Mouse (Mus musculus): ENCODE results near the gene Rab31. TPM values are rescaled to one million over a fixed set of nuclear protein-coding genes. Genes with fewer than 3 reads are reported as not detected.
"Not testable (repeated sequence)": the region's sequence is repeated elsewhere in the genome, so short reads cannot be mapped to it uniquely, and the experiment has no call there.

Gene Rab31
- total RNA-seq, 2 experiments from 2014 or later: 49.8 to 52.1 TPM

DNA sequence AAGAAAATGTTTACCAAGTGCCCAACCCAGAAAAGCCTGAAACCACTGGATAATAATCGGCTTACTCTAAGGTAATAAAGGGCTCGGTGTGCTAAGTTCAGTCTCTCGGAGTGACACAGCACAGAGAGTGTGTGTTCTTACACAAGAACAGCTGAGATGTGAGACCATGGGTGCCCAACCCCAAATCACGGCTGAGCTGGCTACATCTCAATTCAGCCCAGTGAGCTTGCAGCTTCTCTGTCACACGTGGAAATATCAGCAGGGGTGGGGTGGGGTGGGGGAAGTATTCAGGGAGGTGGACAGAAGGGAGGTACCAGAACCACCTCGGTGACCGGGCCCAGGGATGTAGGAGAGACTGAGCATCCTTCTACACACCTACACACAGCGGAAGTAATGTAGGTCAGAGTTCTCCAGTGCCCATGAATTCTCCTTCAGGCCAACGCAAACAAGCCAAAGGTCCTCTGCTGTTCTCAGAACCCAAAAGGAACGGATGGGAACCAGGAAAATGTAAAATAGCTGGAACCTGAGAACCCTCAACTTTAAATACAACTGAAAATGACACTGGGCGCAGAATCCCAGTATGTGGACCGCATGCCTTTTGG is 106.7 kb downstream of the Rab31 start:
- no peak for DNase-seq

DNA sequence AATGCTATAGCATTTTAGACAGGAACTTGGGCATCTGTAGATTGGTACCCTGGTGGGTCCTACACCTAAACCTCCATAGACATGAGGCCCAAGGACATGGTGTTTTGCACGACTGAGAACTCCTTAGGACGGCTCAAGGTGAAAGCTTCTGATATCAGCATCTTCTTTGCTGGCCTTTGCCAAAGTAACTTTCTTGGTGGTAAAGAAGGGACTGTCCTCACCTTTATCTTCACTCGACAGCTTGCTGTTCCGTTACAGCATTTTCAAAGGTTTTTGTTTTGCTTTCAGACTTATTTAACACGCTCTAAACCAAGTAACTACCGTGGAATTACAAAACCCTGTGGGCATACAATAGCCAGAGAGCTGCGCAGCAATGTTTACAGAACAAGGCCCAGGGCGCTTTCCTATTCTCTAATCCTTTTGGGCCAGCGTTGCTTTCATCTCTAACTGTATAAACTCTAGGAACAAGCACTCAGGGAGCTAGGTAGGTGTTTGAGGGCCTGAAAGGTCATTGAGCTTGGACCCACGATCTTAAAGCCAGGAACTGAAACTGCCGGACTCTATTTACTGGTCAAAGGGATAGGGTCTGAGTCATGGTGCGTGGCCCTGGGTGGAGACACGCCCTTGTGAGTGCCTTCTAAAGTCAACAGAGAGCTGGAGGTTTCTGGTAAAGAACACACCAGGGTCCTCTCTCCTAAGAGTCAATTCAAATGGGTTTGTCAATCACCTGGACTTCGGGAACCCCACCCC is 109.0 kb downstream of the Rab31 start:
- no peak for DNase-seq

DNA sequence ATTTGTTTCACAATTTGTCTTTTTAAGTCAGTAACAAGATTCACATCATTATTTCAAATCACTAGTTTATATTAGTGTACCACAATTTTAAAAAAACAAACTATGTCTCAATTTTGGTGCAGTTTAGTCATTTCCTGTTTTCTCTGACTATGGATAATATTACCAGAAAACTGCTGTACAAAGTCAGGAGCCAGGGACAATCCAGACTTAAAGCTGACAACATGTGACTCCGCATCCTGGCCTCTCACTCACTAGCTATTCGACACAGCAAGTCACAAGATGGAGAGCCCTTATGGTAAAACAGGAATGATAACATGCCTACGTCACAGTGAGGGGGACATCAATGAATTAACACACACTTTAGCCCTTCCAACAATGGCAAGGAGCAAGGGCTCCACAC is 109.9 kb downstream of the Rab31 start:
- no peak for DNase-seq

DNA sequence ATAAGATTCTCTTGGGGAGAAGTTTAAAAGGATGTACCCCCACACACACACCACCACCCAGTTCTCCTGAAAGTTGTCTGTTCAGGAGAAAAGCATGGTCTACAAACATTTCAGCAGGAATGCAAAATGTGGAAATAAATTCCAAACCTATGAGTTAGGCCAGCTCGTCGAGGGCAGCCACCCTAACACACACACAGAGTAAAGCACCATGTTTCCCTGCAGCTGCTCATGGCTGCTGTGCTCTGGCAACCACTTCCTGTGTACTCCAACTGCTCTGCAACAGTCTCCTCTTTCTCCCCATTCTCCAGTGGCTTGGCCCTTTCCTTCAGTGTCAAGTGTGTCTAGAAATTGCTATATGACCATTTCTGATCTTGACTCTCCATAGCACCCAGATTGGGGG is 114.1 kb downstream of the Rab31 start:
- no peak for DNase-seq

DNA sequence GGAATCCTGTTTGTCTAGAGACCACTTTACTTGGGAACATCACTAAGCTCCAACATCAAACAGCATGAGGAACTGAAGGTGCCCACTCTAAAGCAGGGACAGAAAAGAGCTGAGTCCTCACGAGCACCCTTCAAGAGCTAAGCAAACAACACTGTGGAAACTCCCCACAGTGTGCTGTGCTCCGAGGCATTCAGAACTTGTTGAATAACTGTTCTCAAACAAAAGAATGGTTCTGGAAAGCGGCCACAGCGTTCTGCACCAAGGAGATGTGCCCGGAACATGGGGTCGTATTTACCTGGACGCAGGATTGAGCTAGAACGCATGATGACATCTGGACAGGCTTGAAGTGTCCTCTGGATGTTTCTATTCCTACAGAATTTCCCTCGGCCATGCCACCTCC is 114.6 kb downstream of the Rab31 start:
- no peak for DNase-seq

DNA sequence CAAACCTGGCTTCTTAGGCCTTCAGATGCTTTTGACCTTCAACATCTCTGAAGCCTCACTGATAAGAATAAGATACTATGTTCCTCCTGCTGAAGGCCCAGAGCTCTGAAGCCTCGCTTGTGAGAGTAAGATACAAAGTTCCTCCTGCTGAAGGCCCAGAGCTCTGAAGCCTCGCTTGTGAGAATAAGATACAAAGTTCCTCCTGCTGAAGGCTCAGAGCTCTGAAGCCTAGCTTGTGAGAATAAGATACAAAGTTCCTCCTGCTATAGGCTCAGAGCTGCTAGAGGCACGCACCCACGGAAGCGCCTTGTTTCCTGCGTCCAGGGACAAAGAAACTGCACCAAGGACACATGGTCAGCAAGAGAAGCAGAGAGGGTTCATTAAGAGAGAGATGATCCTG is 115.8 kb downstream of the Rab31 start:
- no peak for DNase-seq

DNA sequence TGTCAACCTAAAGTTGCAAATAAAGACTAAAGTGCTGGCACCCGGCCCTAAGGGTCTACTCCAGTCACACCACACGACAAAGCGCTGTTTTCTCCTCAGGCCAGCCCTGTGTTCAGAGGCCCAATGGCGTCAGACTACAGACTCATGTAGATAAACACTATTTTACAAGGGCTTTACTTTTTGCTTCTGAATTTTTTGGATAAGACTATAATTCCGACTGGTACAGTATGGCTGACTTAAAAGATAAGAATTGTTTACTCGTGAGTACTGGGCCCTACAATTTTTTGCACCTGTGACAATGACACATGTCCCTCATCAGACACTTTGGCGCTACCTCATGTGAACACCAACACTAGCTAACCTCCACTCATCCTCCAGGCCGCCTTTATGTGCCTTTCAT is 116.5 kb downstream of the Rab31 start:
- no peak for DNase-seq

DNA sequence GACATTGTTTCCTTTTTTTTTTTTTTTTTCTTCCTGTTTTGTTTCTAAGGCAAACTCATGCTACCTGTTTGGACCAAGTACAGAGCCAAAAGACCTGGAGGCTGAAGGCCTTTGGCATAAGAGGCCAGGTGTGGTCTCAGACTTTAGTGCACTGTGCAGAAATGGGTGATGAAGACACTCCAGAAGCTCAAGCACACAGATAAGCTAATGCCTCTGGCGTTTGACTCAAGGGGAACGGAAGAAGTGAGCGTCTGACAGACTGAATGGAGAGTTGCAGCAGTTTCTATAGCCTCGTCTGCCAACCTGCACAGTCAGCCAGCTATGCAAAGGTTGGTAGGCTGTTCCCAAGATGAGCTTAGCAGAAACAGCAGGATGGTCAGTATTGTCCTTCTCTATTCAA is 116.9 kb downstream of the Rab31 start:
- DNase-seq: no peak

DNA sequence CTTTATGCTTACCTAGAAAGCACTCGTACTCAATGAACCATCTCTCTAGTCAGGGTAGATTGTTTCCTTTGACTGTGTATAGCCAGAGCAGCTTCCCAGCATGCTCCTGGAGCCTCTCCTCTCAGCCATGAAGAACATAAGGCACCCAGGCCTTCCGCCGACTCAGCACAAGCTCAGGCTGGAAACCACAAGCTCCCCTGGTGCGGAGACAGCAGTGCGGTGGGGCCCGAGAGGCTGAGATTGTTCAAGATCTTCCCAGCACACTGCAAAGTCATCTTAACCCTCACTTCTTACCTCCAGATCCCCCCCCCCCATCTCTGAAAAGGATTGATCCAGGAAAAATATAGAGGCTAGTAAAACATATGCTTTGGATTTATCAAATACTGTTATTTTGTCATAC is 122.0 kb downstream of the Rab31 start:
- no peak for DNase-seq

DNA sequence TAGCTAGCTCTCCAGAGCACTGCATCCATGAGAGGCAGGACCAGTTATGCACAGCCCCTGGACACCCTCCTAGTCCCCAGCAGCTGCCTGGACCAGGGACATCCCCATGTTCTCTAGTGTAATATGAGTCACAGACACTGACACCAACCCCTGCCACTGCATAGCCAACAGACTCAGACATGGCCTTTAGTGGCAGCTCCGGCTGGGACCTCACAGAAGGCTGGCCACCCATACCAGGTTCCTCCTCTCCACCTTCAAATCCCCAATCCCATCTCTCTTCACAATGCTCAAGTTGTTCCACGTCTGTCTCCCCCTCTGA is 123.4 kb downstream of the Rab31 start:
- no peak for DNase-seq

DNA sequence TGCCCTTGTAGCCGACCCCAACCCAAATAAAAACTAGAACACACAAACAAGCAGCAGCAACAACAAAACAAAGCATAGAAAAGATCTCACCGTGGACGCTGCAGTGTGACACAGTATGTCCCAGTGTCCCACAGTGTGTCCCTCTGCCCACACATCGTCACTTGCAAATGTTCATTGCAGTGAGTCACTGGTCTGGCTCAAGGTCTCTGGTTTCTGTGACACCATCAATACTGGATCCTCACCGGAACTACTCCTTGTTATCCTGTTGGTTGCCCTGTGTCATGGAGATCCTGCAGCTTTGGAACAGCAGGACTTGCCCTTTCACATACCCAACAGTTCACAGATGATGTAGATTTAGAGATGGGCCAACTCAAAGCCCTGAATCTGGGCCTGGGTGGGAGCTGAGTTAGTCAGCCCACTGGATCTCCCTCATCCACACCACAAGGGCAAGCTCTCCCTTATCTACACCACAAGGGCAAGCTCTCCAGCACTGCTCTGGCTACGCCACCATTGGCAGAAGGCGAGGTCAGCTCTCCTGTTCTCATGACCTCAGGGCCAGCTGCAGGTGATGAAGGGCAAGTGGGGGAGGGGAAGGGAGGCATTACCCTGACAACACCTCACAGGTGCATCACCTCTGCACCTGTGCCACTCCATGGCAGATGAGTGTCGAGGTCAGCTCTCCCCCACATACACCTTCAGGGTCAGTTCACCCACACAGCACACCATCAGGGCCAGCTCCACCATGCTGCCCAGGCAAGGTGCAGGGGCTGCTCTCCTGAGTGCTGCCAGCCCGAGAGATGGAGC is 124.0 kb downstream of the Rab31 start:
- no peak for DNase-seq

DNA sequence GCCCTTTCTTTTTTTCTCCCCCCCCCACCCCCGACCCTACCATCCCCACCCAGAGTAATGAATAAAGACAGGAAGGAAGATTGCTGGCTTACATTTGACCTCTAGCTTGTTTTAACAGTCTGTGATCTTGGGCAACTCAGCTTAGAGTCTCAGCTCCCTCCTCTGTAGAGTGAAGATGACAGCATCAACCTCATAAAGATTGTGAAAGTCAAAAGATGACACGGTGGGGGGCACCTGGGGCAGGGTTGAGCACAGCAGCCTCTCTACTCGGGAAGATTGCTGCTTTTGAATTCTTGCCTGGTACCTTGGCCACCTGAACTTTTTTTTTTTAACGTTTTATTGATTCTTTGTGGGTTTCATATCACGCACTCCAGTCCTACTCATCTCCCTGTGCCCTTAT is 124.6 kb downstream of the Rab31 start:
- no peak for DNase-seq

DNA sequence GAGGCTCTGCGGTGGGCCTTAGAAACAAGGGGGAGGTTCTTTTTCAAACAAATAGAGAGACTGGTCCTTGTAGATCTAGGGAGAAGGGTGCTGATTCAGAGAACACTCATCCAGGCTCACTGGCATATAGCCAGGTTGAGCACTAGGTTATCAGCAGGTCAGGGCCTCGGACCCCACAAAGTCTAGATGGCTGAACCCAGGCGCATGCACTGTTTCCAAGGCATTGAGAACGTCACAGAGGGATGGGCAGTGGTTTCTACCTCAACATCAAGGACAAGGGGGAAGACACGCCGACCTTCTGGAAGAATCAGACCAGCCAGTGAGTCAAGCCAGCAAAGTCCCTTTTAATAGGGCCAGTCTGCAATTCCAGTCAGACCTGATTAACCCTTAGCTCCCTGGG is 125.3 kb downstream of the Rab31 start:
- DNase-seq: no peak

DNA sequence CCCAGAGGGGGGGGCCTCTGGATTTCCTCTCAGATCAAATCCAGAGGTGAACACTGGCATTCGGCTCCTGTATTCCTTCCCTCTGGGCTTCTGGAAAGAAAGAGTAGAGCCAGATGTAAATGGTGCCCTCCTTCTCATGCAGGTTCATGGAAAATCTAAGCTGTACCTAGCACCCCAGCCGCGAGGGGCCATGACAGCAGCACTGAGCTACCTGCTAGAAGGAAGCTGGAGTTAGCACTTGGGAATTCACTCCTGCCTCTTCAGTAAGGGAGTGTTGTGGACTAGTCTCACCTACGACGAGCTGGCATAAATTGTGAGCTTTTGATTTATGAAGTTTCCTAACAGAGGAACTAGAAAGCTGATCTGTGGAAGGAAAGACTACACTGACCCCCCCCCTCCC is 129.0 kb downstream of the Rab31 start:
- DNase-seq: no peak

DNA sequence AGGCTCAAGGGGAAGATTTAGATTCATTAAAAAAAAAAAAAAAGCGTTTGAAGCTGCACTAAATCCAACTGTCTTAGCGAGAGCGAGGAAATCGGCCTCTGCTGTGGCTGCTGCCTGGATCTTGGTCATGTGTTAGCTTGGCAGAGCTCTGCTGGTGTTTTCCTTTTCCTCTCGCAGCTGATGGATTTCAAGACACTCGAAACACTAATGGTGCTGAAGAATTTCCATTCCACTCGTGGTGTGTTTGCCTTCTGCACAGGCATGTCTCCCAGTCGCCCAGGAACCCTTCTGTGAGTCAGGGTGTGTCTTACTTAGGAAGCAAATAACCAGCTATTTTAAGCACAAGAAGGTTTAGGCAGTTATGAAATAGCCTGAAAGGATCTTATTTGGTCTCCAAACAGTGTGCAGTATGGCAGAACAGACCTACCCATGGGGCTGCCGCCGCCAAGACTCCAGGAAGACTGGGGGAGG is 129.5 kb downstream of the Rab31 start:
- DNase-seq: peak; percentile 27 to 41

DNA sequence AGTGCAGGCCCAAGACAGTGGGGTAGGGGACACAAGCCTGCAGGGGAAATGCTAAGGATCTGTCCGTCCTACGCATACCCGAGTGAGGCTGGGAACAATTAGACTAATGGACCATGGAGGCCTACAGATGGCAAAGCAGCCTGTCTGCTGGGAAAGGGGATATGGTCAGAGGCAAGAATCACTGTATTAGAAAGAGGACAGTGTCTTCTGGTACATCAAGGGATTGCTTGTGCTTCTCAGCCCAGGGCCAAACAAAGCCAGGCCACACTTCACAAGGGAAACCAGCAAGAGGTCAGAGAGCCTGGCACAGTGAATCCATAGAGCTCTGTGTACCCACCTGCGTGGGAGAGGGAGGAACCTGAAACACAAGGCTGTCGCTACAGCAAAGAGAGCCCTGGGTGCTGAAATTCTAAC is 130.0 kb downstream of the Rab31 start:
- DNase-seq: no peak

DNA sequence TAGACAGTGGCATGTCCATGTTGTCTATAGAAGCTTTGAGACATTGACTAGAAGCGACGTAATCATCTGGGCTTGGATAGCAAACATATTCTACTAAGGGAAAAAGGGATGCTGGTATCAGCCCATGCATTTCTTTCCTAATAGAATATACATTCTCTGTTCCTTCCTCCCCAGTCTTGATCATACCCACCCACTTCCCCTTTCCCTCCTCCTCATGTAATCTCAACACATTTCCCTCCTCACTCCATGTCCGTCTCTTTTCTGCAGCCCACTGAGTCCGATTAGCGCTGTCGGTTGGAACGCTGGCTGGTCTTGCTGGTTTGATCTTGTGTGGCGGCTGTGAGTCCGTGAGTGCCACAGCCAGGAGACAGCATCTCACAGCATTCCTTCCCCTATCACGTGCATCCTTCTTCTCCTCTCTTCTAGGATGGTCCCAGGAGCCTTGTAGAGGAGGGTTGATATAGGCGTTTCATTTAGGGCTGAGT is 130.8 kb downstream of the Rab31 start, which contains the start of gene Txndc2:
Txndc2 (minus strand) TSS at position 435 of the 485 bp plus-strand sequence.
- no peak for DNase-seq

DNA sequence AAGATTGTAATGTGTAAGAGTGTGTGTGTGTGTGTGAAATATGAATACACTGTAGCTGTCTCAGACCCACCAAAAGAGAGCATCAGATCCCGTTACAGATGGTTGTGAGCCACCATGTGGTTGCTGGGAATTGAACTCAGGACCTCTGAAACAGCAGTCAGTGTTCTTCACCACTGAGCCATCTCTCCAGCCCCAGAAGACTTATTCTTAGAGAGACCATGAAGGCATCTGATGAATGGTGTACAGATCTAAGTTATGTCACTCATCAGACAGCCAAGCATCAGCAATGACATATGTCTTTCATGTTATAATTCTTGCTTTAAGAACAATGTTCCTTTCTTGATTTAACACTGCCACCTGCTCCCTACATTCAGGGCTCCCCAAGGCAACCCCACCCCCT is 133.4 kb downstream of the Rab31 start:
- no peak for DNase-seq

DNA sequence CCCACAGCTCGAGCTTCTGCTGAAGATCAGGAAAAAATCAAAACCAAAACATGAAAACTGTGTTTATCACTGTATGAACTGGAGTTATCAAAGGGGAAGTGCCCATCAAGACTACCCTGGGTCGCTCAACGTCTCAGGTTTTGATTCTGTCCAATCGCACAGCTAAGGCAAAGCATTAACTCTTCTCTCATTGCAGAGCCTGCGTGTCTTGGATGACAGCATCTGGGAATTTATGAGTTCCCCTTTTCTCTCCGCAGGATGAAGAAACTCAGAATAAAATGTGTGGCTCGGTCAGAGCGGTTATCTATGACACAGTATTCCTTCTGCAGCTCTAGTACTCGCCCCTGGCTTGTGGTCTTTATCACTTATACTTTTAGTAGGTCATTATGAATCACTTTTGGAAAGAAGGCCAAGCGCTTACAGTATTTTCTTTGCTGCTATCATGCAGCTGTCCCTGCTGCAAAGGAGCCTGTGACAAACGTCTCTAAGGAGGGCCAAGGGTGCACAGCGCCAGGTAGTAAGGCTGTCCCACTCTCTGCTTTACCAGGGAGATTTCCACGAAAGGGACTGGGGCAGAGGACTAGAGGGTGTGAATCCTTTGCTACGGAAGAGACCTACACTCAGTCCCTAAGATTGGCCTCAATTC is 136.7 kb downstream of the Rab31 start:
- DNase-seq: no peak

DNA sequence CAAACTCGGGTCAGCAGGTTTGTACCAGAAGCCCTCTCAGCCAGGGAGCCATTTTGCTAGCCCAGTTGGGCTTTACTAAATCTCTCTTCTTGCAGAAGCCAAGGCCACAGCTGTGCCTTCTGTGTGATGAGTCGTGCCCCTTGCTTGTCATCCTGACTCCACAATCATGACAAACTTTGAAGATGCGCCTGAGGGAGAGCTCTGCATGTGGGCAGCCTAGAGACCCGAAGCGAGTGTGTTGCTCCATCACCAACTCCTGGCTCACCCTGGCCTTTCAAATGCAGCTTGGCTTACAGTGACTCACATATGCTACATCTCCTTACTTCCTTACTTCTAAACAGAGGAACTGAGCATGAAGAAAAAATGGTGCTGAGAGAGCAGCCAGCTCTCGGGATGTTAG is 142.6 kb downstream of the Rab31 start:
- DNase-seq: no peak

DNA sequence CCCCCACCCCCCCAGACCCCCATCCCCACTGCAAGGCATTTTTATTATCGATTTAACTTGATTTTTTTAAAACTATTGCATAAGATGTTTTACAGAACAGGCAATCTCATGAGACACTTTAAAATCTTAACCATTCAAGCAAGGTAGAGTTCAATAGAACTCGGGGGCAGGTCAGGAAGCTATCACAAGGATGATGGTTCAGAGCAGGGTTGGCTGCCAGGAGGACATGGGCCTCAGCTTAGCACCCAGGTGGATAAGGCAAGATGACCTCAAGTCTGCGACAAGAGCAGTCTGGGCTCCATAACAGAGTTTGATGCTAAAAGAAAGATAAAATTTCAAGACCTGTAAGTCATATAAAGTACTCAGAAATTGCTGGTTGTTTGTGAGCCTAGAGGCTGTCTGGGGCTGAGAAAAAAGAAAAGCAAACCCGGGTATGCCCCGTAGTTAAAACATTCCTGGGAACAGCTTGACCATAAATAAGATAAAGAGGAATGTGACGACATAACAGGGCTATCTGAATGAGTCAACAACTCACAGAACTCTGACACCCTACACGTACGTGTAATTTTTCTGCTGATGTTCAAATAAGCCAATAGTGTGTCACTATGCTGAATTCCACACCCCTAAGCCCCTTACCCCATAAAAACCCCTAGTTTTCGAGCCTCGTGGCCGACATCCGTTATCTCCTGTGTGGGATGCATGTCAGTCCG is 143.6 kb downstream of the Rab31 start:
- not testable (repeated sequence) for DNase-seq

DNA sequence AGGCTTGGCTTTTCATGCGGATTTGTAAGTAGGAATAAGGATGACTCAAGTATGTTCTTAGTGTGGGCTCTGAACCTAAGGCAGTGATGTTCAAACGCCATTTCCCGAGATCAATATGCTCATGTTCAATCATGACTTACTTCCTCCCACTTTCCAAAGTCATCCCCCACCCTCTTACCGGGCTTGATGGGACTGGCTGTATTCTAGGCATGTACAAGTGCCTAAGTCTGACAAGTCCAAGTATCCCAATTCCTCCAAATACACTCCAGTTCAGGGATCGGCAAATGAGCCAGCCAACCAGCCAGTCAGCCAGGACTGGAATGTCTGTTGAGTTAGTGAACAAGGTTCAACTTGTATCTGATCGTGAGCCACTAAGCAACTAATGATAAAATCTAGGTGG is 146.3 kb downstream of the Rab31 start:
- no peak for DNase-seq

Data from layer of hippocampus, postnatal 36 days (tissue).